Mouse (Mus musculus): ENCODE data around the gene Slc28a2.

- TF ChIP-seq CTCF (IDR thresholded peaks at IDR 0.05; ENCODE audit: low read depth) = no peak
- TF ChIP-seq EP300 (IDR thresholded peaks at IDR 0.05; ENCODE audit: low read depth) = no peak
These were observed 17.3 kb upstream of the Slc28a2 start for GRCm38 (mm10) chr2:122408928-122409327.

All from heart, postnatal 0 days (tissue).